Mouse (Mus musculus): ENCODE measurements around the gene Dnmt1.

Gene Dnmt1

DNA sequence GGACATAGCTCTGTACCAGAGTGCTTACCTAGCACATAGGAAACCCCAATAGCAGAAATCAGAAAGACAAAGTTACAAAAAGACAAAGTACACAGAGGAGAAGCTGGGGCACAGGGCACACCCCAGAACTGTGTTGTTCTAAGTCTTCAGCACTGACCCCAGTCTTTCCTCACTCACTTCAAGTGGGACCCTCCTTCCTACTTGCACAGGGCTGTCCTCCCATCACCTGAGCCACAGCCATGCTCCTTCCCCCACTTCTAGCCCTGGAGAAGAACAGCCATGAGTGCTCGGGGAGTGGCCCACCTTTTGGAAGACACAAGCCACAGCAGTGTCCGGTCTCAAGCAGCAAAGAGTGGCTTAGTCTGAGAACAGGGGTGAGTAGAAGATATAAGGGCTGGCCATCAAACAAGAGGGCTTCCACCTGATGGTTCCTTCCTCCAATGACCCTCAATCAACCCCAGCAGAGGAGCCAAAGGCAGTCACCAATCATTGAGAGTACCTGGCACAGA lies at the start of gene Dnmt1:
Gene Dnmt1 (minus strand): TSS at position 459 of the 509 bp plus-strand sequence.
- no peak for DNase-seq (ENCODE audit: low read depth in 2 of 2, low spot score in 2 of 2)

DNA sequence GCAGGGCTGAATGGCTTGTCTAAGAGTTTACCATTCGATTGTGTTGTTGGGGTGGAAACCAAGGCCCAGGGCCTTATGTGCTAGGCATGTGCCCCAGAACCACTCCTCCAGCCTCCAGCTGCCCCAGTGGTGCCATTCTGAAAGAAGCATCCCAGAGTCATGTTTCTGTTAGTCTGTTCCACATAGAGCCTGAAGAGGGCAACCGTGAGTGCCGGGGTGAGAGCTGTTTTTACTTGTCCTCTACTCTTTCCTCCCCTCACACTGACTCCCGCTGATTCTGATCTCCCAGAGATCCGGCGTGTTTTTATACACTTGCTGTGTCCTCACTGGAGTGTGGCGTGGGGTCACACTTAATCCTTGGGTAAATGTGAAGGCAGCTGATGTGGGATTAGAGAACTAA lies 48.3 kb upstream of the Dnmt1 start:
- DNase-seq (ENCODE audit: low read depth in 2 of 2, low spot score in 2 of 2), result no peak

DNA sequence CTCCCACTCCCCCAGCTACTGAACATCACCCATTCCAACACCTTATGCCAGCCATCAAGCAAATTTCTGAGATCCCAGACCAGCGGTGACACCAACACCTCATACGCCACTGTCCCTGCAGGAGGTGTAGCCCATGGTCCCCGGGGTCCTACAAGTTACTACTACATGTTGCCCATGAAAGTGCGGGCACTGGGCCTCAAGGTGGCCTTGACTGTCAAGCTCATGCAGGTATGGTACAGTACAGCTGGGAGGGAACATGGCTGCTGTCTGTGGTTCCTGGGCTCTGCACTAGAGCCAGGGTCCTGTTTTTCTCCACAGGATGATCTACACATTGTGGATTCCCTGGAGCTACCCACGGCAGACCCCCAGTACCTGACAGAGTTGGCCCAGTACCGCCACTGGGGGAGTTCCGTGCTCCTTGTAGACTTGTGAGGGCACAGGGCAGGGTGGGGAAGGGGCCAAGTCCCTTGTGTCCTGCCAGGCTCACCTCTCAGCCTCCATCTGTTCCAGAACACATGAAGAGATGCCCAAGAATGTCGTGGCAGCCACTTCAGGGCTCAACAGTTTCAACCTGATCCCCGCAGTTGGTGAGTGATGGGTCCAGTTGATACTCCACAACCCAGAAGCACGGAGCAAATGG lies 47.7 kb upstream of the Dnmt1 start:
- DNase-seq (ENCODE audit: low read depth in 2 of 2, low spot score in 2 of 2), result no peak

DNA sequence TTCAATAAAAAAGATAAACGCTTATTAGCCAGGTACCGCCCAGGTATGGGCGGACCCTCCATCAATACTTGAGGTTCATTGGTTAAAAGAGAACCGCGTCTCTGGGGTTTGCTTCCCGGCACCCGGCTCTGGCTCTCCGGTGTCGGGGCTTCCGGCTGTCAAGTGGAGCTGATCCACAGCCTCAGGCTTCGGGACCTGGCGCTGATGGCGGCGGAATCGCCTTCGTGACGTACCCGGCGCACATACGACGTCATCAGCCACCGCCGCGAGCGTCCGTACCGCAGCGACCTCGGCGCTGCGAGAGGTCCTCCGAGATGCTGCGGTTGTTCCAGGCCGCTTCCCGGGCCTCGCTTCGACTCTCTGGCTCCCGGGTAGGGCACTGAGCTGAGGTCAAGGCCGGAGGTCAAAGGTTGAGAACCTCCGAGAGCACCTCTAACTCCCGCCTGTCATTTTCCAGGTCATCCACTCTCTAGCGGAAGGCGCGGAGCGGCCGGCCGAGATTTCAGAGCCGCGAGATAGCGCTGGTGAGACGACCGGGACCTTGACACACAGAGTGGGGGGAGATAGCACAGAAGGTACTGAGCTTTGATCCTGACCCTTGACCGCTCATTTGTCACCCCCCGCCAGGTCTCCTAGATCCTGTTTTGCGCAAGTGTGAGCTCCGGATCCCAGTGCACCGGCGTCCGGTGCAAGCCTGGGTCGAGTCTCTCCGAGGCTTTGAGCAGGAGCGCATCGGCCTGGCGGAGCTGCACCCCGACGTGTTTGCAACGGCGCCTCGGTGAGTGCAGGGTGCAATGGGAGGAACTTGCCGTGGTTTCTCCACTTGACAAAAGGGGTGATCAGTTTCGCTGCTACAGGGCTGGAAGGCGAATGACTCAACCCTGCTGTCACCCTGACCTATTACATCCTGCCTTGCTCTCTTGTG lies 43.2 kb upstream of the Dnmt1 start, which contains the start of gene Mrpl4:
Gene Mrpl4 (plus strand): TSS at position 112 of the 925 bp plus-strand sequence.
- DNase-seq (ENCODE audit: low read depth in 2 of 2, low spot score in 2 of 2), result peak; percentile 75 to 79

DNA sequence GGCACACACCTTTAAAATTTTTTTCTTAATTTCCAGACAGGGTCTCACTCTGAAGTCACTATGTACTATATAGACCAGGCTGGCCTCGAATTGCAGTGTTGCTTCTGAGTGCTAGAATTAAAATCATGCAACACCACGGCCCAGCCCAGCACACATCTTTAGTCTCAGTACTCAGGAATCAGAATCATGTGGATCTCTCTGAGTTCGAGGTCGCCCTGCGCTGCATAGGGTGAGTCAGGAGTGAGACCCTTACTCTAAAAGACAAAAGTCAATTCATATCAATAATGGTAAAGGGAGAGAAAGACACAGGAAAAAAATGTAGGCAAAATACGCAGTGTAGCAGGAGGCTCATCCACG lies 42.6 kb upstream of the Dnmt1 start:
- DNase-seq (ENCODE audit: low read depth in 2 of 2, low spot score in 2 of 2), result no peak

DNA sequence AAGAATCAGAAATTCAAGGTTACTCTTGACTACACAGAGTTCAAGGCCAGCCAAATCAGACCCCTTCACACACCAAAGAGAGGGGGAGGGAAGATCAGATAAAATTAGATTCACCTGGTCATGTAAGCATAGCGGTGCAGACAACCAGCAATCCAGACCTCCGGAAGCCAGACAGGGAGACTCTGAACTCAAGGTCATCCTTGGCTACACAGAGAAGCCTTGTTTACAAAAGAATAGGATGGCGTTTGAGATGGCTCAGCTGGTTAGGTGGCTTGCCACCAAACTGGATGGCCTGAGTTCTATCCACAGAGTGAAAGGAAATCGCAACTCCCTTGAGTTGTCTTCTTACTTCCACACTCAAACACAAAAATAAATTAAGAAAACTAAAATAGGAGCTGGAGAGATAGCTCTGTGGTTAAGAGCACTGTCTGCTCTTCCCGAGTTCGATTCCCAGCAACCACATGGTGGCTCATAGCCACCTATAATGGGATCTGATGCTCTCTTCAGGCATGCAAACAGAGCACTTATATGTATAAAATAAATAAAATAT lies 42.0 kb upstream of the Dnmt1 start:
- DNase-seq (ENCODE audit: low read depth in 2 of 2, low spot score in 2 of 2), result no peak

DNA sequence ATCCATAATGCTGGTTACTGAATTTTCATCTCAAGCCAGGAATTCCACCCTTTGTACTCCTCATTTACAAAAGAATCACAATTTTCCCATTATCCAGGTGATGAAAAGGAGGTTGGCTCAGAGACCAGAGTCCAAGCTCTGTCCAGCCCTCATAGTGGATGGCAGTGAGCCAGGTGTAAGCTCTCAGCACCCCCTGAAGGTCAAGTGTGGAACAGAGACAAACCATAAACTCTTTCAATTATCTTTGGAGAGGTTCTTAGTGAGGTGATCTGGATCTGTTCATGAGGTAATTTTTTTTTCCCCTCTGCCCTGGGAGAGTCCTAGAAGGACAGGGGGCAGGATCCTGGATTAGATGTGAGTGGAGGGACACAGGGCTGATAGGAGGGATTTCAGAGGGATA lies 41.1 kb upstream of the Dnmt1 start:
- no peak for DNase-seq (ENCODE audit: low read depth in 2 of 2, low spot score in 2 of 2)

DNA sequence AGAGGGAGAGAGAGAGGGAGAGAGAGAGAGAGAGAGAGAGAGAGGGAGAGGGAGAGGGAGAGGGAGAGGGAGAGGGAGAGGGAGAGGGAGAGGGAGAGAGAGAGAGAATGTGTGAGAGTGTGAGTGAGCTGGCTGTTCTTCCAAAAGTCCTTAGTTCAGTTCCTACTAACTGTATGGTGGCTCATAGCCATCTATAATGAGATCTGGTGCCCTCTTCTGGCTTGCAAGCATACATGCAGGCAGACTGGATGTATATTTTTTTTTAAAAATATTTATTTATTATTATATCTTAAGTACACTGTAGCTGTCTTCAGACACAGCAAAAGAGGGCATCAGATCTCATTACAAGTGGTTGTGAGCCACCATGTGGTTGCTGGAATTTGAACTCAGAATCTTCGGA lies 38.6 kb upstream of the Dnmt1 start:
- DNase-seq (ENCODE audit: low read depth in 2 of 2, low spot score in 2 of 2), result peak in 1 of 2 experiments; percentile 13

DNA sequence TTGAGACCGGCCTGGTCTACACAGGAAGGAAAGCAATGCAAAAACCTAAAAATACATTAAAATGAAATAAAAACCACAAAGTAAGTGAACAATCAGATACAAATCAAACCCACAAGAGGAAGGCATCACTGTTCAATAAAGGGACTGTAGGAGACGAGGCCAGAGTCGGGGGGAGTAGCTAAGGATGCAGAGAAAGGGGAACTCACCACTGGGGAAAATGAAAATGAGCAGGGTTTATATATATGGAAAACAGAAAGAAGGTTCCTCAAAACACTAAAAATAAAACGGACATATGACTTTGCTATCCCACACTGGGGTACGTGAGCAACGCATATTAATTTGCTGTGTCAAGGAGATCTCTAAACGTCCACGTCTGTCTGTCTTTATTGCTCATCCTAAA lies 37.4 kb upstream of the Dnmt1 start:
- no peak for DNase-seq (ENCODE audit: low read depth in 2 of 2, low spot score in 2 of 2)

DNA sequence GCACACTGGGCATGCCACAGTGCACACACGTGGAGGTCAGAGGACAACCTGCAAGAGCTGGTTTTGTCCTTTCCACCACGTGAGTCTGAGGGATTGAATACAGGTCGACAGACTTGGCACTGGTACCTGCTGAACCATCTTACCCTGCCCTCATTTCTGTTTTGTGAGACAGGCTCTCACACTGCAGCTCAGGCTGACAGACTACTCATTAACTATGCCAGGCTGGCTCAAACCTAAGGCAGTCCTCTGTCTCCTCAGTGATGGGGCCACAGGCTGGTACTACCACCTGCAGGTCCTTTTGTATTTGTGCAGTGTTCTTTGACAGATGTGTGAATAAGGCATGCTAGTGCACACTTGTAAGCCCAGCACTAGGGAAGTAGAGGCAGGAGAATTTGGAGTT lies 35.4 kb upstream of the Dnmt1 start:
- no peak for DNase-seq (ENCODE audit: low read depth in 2 of 2, low spot score in 2 of 2)

DNA sequence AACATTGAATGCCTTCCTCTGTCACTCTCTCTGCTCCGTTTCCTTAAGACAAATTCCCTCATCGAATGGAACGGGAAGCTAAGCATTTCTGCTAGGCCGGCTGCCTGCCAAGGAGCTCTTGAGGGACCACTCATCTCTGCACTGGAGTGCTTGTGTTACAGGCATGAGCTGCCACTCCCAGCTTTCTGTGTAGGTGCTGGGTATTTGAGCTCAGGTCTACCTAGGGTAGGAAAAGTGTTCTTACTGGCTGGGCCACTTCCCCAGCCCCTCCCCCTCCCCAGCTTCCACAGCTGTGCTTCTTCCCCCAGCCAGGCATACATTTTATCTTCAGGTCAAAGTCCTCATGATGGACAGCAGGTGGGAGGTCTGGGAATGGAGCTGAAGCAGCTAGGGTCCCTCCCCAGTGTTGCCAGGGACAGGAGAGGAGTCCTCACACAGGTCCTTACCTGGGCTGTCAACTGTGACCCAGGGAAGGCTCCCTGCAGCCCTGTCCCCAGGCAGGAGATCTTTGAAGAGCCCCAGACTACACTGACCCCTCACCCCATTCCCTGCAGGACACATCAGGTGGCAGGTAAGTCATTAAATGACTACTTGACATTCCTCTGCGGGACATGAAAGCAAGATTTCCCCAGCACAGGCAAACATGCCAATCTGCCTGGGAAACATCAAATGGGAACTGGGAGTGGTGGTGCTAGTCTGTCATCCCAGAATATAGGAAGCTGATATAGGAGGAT lies 33.6 kb upstream of the Dnmt1 start:
- DNase-seq (ENCODE audit: low read depth in 2 of 2, low spot score in 2 of 2), result no peak

DNA sequence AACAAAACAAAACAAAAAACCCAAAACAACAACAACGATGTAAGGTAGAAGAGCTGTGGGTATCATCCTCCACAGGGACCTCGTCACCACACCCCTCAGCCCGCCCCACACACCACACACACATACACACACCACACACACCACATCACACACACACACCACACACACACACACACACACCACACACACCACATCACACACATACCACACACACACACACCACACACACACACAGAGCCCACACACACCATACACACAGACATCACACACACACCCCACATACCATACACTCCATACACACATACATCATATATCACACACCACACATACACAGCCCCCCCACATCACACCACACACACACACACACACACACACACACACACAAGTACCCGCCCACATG lies 31.9 kb upstream of the Dnmt1 start:
- no peak for DNase-seq (ENCODE audit: low read depth in 2 of 2, low spot score in 2 of 2)

DNA sequence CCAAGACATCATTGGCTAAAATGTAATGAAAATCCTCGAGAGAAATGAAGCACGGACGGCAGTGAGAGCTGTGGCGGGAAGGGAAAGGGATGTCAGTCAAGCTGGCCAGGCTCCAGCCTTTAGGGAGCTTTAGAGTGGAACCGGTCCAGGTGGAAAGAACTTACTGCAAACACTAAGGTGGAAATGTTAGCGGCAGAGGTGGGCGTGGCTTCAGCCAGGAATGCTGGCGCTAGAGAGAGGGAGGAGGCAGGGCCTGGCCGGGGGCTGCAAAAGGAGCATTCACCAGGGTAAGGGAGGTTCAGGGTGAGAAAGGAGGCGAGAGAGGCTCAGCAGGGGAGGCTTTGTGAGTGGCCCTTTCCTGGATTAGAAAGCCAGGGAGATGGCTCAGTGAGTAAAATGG lies 31.2 kb upstream of the Dnmt1 start:
- no peak for DNase-seq (ENCODE audit: low read depth in 2 of 2, low spot score in 2 of 2)

DNA sequence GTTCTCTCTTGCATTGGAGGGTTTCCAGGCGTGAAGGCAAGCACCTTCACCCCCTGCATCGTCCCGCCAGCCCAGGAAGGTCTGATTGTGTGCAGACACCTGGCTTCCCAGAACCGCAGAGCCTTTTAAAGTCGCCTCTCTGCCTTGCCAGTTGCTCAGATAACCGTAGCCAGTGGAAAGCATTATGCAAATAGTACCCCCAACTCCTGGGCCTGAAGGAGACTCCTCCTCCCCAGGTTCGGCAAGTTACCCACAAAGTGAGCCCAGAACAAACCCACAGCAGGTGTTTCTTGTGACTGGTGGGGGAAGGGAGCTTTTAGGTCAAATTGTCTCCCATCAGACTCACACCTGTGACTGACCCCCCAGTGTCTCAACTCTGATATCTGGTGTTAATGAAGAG lies 28.3 kb upstream of the Dnmt1 start:
- DNase-seq (ENCODE audit: low read depth in 2 of 2, low spot score in 2 of 2), result no peak

DNA sequence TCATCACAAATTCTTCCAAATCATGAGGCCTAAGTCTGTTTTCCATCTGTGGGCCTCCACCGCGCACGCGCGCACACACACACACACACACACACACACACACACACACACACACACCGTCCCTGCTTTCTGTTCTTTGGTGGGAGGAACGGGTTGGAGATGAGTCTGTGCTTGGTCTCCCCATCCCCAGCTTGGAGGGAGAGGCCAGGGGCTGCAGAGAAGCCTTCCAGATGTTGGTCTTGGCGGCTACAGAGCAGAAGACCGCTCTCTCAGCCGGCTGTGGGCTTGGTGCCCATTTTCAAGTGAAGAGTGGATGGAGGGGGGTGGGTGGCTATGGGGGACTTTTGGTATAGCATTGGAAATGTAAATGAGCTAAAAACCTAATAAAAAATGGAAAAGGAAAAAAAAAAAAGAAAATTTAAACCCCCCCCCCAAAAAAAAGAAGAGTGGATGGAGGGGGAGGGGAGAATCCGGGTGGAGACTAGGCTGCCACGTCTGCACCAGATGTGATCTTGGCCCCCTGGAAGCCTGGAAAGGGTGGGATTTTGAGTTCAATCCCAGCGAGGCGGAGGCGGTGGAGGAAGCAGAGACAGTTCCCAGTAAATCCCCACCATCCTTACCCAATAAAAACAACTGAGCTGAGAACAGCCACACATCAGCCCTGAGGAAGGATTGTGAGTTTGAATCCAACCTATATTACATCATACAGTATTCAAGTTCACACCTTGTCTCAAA lies 27.4 kb upstream of the Dnmt1 start:
- no peak for DNase-seq (ENCODE audit: low read depth in 2 of 2, low spot score in 2 of 2)

DNA sequence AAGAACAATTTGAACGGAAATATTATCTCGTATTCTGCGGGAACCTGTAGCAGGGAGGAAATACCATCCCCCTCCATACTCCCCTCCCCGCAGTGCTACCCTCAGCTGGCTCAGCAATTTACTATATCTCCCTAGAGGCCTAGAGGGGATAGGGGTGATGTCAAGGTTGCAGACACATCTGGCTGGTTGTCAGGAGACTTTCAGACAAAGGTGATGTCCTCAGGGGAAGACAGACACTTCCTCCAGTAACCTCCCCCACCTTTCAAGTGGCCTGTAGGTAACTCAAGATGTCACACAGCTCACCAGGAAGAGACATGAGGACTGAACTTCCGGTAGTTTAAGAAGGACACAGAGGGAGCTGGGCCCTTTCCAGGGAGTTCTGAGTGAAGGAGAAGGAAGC lies 23.5 kb upstream of the Dnmt1 start:
- DNase-seq (ENCODE audit: low read depth in 2 of 2, low spot score in 2 of 2), result peak in 1 of 2 experiments; percentile 6

DNA sequence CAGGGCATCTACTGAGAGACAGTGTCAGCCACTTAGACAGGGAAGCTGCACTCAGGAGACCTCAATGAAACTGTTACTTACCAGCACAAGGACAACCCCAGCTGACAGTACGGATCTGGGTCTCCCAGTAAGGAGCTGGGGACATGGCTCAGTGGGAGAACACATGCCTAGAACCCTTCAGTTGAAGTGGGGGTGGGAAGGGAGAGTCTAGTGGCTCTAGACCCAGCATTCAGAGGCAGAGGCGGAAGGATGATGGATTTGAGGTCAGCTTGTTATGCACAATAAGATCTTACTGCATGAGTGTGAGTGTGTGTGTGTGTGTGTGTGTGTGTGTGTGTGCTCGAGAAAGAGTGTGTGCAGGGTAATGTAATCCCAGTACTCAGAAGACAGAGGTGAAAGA lies 22.5 kb upstream of the Dnmt1 start:
- no peak for DNase-seq (ENCODE audit: low read depth in 2 of 2, low spot score in 2 of 2)

DNA sequence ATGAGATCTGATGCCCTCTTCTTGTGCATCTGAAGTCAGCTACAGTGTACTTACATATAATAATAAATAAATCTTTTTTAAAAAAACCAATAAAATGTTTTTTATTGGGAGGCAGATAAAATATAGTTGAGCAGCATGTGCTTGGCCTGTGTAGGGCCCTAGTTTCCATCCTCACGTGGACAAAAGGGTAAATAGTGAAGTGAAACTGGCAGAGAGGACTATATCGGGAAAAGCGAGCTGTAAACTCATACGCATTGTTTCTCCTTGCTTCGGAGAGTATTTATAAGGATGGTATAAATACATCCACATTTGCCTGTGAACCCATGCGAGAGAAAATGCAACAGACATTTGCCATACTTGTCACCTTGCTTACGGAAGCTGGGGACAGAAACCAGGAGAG lies 20.1 kb upstream of the Dnmt1 start:
- DNase-seq (ENCODE audit: low read depth in 2 of 2, low spot score in 2 of 2), result no peak

DNA sequence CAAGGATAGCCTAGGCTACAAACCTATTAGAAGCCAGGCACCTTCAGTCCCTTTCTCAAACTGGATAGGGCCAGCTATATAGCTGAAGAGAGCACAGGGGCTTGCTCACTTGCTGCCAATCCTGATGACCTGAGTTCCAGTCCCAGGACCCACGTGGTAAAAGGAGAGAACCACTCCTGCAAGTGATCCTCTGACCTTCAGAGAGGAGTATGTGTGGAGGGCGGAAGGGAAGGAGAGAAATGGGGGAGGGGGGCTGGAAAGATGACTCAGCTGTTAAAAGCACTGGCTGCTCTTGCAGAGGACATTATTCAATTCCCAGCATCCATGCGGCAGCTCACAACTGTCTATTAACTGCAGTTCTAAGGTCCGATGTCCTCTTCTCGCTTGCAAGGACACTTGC lies 19.5 kb upstream of the Dnmt1 start:
- DNase-seq (ENCODE audit: low read depth in 2 of 2, low spot score in 2 of 2), result no peak

DNA sequence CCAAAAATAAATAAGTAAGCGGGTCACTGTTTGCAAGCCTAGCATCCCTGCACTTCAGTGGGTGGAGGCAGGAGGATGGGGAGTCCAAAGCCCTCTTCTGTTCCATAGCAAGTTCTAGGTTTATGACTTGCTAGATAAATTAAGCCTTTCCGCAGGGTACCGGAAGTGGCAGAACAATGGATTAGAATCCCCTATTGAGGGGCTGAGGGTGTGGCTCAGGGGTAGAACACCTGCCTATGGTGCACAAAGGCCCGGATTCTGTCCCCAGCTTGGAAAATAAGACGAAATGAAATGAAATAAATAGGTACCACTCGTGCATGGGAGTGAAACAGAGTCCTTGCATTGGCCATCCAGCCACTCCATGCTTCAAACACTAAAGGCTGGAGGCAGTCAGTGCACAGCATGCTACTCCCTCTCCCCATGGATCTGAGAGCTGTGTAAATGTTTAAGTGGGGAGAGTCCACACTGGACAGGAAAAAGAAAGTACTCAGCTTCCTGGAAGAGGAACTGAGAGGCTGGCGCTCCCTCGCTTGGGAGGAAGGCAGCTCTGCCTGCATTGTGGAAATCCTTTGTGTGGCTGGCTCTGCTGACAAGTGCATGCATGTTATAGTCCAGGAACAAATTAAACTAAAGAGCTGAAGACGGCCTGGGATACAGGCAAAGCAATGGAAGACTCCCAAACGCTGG lies 18.9 kb upstream of the Dnmt1 start:
- no peak for DNase-seq (ENCODE audit: low read depth in 2 of 2, low spot score in 2 of 2)

All from CD8-positive naive resting alpha-beta T cell, adult 2 months (primary cell).